Mouse (Mus musculus) midbrain, postnatal 0 days (tissue): ENCODE measurements around the gene Slc13a5. TPM values are rescaled to one million over a fixed set of nuclear protein-coding genes. Genes with fewer than 3 reads are reported as not detected.

Experiments
- ATAC-seq: fragments of 200-750 bp; cut with Nextera tagmentation; 2 replicates; pipeline ENCODE4 v1.8.0; 2017; ENCODE audit warnings: moderate number of reproducible peaks, mild to moderate bottlenecking, moderate TSS enrichment, moderate library complexity; ENCODE audit not compliant: low FRiP score
- DNase-seq: peaks from one replicate; pipeline ENCODE4 v3.0.0-alpha.2; 2015; ENCODE audit warnings: low spot score
- H3K27ac ChIP-seq: fragments of 300-500 bp; sonication (generic); 2 replicates; pipeline ENCODE4 v1.5.1; 2014; ENCODE audit warnings: low read depth, mild to moderate bottlenecking, low read length, mixed read lengths
- H3K27me3 ChIP-seq: fragments of 300-500 bp; sonication (generic); 2 replicates; pipeline ENCODE4 v1.6.1; 2014; ENCODE audit warnings: low read length, control low read depth, mixed read lengths; ENCODE audit not compliant: insufficient read depth
- H3K36me3 ChIP-seq: fragments of 300-500 bp; sonication (generic); 2 replicates; pipeline ENCODE4 v1.6.1; 2014; ENCODE audit warnings: low read length, control low read depth, mixed read lengths; ENCODE audit not compliant: insufficient read depth
- H3K4me1 ChIP-seq: fragments of 300-500 bp; sonication (generic); 2 replicates; pipeline ENCODE4 v1.6.1; 2014; ENCODE audit warnings: mild to moderate bottlenecking, control low read depth, antibody characterized with exemption, low read length, mixed read lengths; ENCODE audit not compliant: insufficient read depth
- H3K4me2 ChIP-seq: fragments of 300-500 bp; sonication (generic); 2 replicates; pipeline ENCODE4 v1.6.1; 2014; ENCODE audit warnings: low read depth, mild to moderate bottlenecking, low read length, mixed read lengths; ENCODE audit not compliant: poor library complexity, severe bottlenecking
- H3K4me3 ChIP-seq: fragments of 300-500 bp; sonication (generic); 2 replicates; pipeline ENCODE4 v1.5.1; 2014; ENCODE audit warnings: low read depth, mild to moderate bottlenecking, low read length, moderate library complexity
- H3K9ac ChIP-seq: fragments of 300-500 bp; sonication (generic); replicated peaks from 2 replicates; pipeline ENCODE4 v1.6.1; 2014; ENCODE audit warnings: mild to moderate bottlenecking, low read length, moderate library complexity, mixed read lengths; ENCODE audit not compliant: poor library complexity, severe bottlenecking
- H3K9me3 ChIP-seq: fragments of 300-500 bp; sonication (generic); 2 replicates; pipeline ENCODE4 v1.6.1; 2016; ENCODE audit warnings: low read length, control low read depth
- CTCF ChIP-seq: IDR thresholded peaks from 2 replicates; pipeline ENCODE4 v1.5.1; 2016; ENCODE audit warnings: antibody characterized with exemption, mild to moderate bottlenecking
- WGBS: fragments of 180-500 bp; shearing (Covaris S2); extraction: QIAGEN DNeasy Blood & Tissue Kit; methylation state at CpG from one replicate; pipeline ENCODE4 v1.1.7; 2014; 5-methylcytosine and 5-hydroxymethylcytosine counted together
- polyA plus RNA-seq: library from polyadenylated mRNA; unstranded; fragments of >200 nt; fragmentation: Nextera tagmentation; extraction: Ambion mirVana; gene quantifications from 2 replicates; pipeline ENCODE4 v1.2.1, GENCODE M21; 2015
- total RNA-seq: library from RNA; depleted of rRNA; stranded (reverse); fragments of >200 nt; gene quantifications from 2 replicates; pipeline ENCODE4 v1.2.3, GENCODE M21; 2014

Gene Slc13a5
- total and polyA plus RNA-seq, 2 experiments from 2014 or later: 4.5 to 4.8 TPM

DNA sequence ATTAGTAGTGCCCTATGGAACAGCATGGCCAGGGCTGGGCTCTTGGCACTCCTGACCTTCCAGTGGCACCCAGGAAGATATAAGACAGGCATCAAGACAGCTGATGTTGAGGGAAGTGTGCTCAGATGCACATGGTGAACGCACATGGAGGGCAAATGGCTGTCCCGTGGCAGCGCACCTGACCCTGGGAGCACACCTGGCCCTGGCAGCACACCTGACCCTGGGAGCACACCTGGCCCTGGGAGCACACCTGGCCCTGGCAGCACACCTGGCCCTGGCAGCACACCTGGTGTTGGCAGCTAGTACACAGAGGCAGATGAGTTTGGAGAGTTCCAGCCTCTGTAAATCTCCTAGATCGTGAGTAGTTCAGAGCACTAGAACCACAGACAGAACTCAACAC is 38.5 kb downstream of the Slc13a5 start:
- Histone ChIP-seq H3K27ac (no peak overlapping the region), H3K9ac (no peak overlapping the region), H3K36me3 (no peaks in the 10 kb centered on the region), H3K4me3 (no peak overlapping the region), H3K4me2 (no peak overlapping the region), H3K4me1 (no peaks in the 10 kb centered on the region), H3K27me3 (no peaks in the 10 kb centered on the region), H3K9me3 (no peaks in the 10 kb centered on the region)
- no peak for TF ChIP-seq CTCF
- DNase-seq (no peak), ATAC-seq (no peak)
- 92% methylated on average over 4 of the region's 4 CpGs for WGBS

GRCm38 (mm10) chr11:72226901-72227300 is 40.1 kb downstream of the Slc13a5 start:
- Histone ChIP-seq H3K27me3 (no peaks in the 10 kb centered on the region), H3K36me3 (no peaks in the 10 kb centered on the region), H3K9ac (no peak overlapping the region), H3K27ac (no peak overlapping the region), H3K4me3 (no peak overlapping the region), H3K4me2 (no peak overlapping the region), H3K4me1 (no peaks in the 10 kb centered on the region), H3K9me3 (no peaks in the 10 kb centered on the region)
- DNase-seq (no peak), ATAC-seq (no peak)
- 84% methylated on average over 6 of the region's 6 CpGs for WGBS
- no peak for TF ChIP-seq CTCF

- DNase-seq (peak; percentile 88), ATAC-seq (peak; percentile 58; the same call in 1 of the 2 replicates)
- H3K27me3 ChIP-seq: no peaks in the 10 kb centered on the region
- no peaks in the 10 kb centered on the region for H3K36me3 ChIP-seq
- WGBS: 38% methylated on average over 10 of the region's 10 CpGs
- H3K9ac ChIP-seq: no peak overlapping the region
- no peaks in the 10 kb centered on the region for H3K9me3 ChIP-seq
- no peak overlapping the region for H3K4me2 ChIP-seq
- H3K4me3 ChIP-seq: no peak overlapping the region
- no peaks in the 10 kb centered on the region for H3K4me1 ChIP-seq
- H3K27ac ChIP-seq: no peak overlapping the region
- no peak for TF ChIP-seq CTCF
Measured at GRCm38 (mm10) chr11:72226020-72226791, 40.8 kb downstream of the Slc13a5 start.

- WGBS: 16% methylated on average over 5 of the region's 5 CpGs
- no peaks in the 10 kb centered on the region for H3K36me3 ChIP-seq
- DNase-seq: peak; percentile 82
- no peaks in the 10 kb centered on the region for H3K27me3 ChIP-seq
- no peaks in the 10 kb centered on the region for H3K9me3 ChIP-seq
- no peak overlapping the region for H3K27ac ChIP-seq
- no peak overlapping the region for H3K9ac ChIP-seq
- peak; percentile 60; the same call in 1 of the 2 replicates for ATAC-seq
- no peak overlapping the region for H3K4me3 ChIP-seq
- H3K4me1 ChIP-seq: no peaks in the 10 kb centered on the region
- no peak overlapping the region for H3K4me2 ChIP-seq
- peak; percentile 94 for TF ChIP-seq CTCF
Measured at GRCm38 (mm10) chr11:72224865-72225264, 42.2 kb downstream of the Slc13a5 start.

DNA sequence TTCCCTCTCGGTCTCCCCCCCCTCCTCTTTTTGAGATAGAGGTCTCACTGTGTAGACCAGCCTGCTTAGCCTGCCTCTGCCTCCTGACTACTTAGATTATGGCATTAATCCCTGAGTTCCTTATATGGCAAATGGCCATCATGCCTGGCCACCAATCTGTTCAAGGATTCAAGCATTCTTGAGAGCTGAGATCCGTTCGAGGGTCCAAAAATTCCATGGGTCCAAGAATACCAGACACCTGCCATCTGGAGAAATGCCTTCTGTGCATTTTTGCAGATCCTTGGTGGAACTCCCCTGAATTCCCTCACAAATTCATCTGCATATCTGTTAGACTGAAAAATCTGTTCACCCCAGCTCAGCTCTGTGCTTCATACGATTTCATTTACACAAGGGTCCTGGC is 43.6 kb downstream of the Slc13a5 start:
- H3K9ac ChIP-seq: no peak overlapping the region
- H3K4me3 ChIP-seq: no peak overlapping the region
- H3K27ac ChIP-seq: no peak overlapping the region
- no peak for TF ChIP-seq CTCF
- DNase-seq (no peak), ATAC-seq (no peak)
- H3K27me3 ChIP-seq: no peaks in the 10 kb centered on the region
- 85% methylated on average over 4 of the region's 4 CpGs for WGBS
- H3K4me1 ChIP-seq: no peaks in the 10 kb centered on the region
- no peaks in the 10 kb centered on the region for H3K36me3 ChIP-seq
- no peak overlapping the region for H3K4me2 ChIP-seq
- no peaks in the 10 kb centered on the region for H3K9me3 ChIP-seq

DNA sequence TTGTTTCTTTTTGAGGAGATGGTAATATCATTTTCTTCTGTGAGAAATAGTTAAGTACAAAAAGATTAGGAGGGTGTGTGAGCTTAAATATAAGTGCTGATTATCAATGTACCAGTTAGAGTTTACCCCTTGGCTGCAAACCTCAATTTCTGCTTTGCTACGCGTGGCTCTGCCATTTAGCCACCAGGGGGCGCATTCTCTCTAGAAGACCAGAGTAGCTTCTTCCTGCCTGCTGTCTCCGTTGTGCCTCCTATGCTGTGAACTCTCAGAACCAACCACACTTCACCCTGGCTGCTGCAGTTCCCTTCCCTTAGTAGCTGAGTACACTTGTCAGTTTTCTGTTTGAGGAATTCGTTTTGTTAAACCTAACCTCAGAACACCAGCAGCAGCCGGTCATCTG is 45.7 kb downstream of the Slc13a5 start:
- Histone ChIP-seq H3K4me1 (peaks cover 2% of the 10 kb centered on the region; the same call in 1 of the 2 replicates), H3K9me3 (no peaks in the 10 kb centered on the region), H3K9ac (no peak overlapping the region), H3K36me3 (no peaks in the 10 kb centered on the region), H3K4me3 (no peak overlapping the region), H3K27ac (no peak overlapping the region), H3K27me3 (no peaks in the 10 kb centered on the region), H3K4me2 (no peak overlapping the region)
- peak; percentile 88 for DNase-seq
- ATAC-seq: no peak
- WGBS: 14% methylated on average over 6 of the region's 6 CpGs
- TF ChIP-seq CTCF: peak; percentile 91
